Mouse (Mus musculus) erythroblast, embryonic 14.5 days (primary cell): ENCODE results near the gene Hcfc1r1.

ENCODE experiments used
- GATA1 ChIP-seq: IDR thresholded peaks from 2 replicates; pipeline ENCODE4 v1.6.1; 2012; ENCODE audit warnings: low read length, inconsistent platforms, mixed read lengths
- TAL1 ChIP-seq: IDR thresholded peaks from 3 replicates; pipeline ENCODE4 v1.6.1; 2012; ENCODE audit warnings: low read length, inconsistent platforms, mixed read lengths

DNA sequence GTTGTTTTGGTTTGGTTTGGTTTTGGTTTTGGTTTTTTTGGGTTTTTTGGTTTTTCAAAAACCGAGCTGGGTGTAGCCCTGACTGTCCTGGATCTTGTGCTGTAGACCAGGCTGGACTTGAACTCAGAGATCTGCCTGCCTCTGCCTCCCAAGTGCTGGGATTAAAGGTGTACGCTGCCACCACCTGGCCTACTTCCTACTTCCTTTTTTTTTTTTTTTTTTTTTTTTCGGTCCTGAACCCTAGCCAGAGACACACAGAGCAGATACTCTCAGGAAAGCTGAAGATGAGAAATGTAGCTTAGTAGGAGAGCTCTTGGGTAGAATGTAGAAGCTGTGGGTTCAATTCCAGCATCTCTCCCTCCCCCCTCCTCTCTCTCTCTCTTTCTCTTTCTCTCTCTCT lies 14.9 kb upstream of the Hcfc1r1 start:
- TF ChIP-seq TAL1 (no peak), GATA1 (no peak)
